14 mouse cellular contexts compared by ENCODE assay signal in the genomic region with DNA sequence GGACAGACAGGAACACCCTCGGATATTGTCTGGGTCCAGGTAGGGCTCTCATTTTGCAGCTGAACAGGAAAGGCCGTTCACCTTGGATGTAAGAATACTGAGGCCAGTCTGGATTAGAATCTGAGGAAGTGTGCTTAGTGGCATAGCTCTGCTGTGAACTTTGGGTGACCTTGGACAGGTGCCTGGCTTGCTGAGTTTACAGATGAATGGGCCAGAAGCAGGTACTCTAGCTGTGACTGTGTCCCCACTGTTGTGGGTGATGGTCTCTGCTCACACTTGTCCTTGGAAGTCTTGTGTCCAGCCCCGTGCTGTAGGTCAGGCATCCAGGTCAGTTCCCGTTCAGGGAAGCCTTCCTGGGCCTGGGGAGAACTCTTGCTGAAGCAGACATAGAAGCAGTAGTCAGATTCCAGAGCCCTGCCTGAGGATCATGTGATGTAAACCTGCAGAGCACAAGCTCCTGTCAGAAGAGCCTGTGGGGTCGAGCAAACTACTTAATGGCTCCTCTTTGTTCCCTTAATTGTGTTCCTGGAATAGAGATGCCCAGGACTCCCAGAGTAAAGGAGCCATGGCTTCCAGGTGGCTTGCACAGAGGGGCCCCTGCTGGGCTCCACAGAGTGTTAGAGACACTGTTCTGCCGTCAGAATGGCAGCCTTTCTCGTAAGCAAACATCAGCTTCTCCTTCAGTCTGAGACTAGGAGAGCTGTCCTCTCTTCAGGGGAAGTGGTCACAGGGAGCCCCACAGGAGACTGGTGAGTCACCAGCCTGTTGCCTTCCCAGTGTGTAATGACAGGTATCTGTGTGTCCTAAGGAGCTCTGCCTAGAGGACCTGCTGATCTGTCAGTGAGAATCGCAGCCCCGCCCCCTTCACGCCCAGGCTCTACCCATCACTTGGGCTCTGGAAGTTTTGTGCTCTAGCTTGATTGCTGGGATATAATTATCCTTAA.
DNase-seq lines count a peak whose midpoint lies in the region; ATAC-seq lines count a peak whose summit lies in the region.
"Had no signal": no experiment of that assay in that cellular context is flagged by ENCODE, and none has a peak within 500 bp of the region (broad histone marks: within the 10 kb centered on the region; RNA-seq: fewer than 3 reads in every experiment).

No protein-coding gene starts in this region.

- H3K27ac ChIP-seq in heart, embryonic 14.5 days (replicated peaks in 1 of 2; ENCODE audit: control insufficient read depth in 1 of 2, insufficient read depth in 1 of 2, low read depth in 2 of 2, low read length in 2 of 2), result no peak overlapping the region
- H3K27ac ChIP-seq: hindbrain, embryonic 13.5 days; liver, embryonic 12.5 days; midbrain, embryonic 10.5 days had no signal

- peak overlapping the region; percentile 40 for H3K9ac ChIP-seq in heart, embryonic 14.5 days (ENCODE audit: low read length)
- H3K9ac ChIP-seq: hindbrain, embryonic 13.5 days; liver, embryonic 12.5 days had no signal

- no peaks in the 10 kb centered on the region for H3K27me3 ChIP-seq in heart, embryonic 14.5 days (ENCODE audit: control insufficient read depth, insufficient read depth, low read length)
- H3K27me3 ChIP-seq: hindbrain, embryonic 13.5 days; liver, embryonic 12.5 days had no signal

- H3K36me3 ChIP-seq in heart, embryonic 14.5 days (ENCODE audit: control insufficient read depth, insufficient read depth, low read length), result peaks cover 40% of the 10 kb centered on the region

- peaks cover 0 to 10% of the 10 kb centered on the region in 2 experiments; a peak in 3 of 4 replicates for H3K4me1 ChIP-seq in heart, embryonic 14.5 days (ENCODE audit: control insufficient read depth in 2 of 2, insufficient read depth in 2 of 2, low read length in 2 of 2)
- H3K4me1 ChIP-seq: midbrain, embryonic 10.5 days had no signal

- no peak for DNase-seq in heart, adult 11 months
- peak; percentile 64 for DNase-seq in 416B (ENCODE audit: low read depth)
- peak; percentile 85 for DNase-seq in R1 (ENCODE audit: low read depth, low spot score)
- DNase-seq in kidney, postnatal 14 days, result peak; percentile 51
- no peak for DNase-seq in urinary bladder, postnatal 25 days (ENCODE audit: low spot score)
- no peak for DNase-seq in left cerebral cortex, postnatal 14 days (ENCODE audit: low spot score in 2 of 2)
- DNase-seq: cerebellum, adult 11-12 months; gastrocnemius, postnatal 36 days; thymus, postnatal 36 days had no signal

- 59% methylated on average over 10 of the region's 10 CpGs for WGBS in heart, embryonic 14.5 days

- H3K9me3 ChIP-seq in heart, embryonic 14.5 days (ENCODE audit: control insufficient read depth, low read length), result no peaks in the 10 kb centered on the region
- H3K9me3 ChIP-seq: hindbrain, embryonic 13.5 days; liver, embryonic 12.5 days; midbrain, embryonic 10.5 days had no signal

- no peak overlapping the region for H3K4me2 ChIP-seq in heart, embryonic 14.5 days (ENCODE audit: low read length)
- H3K4me2 ChIP-seq: hindbrain, embryonic 13.5 days; liver, embryonic 12.5 days had no signal

- ATAC-seq in heart, embryonic 14.5 days (ENCODE audit: insufficient number of reproducible peaks, insufficient read depth, low FRiP score, low read depth), result no peak; the same call in 1 of the 2 replicates
- ATAC-seq in cerebellum, adult (ENCODE audit: insufficient number of reproducible peaks, low FRiP score, low TSS enrichment), result no peak
- ATAC-seq: liver, embryonic 12.5 days had no signal

- no peak overlapping the region for H3K4me3 ChIP-seq in heart, embryonic 14.5 days (ENCODE audit: control insufficient read depth in 1 of 2, insufficient read depth in 1 of 2, low read depth in 1 of 2, low read length in 2 of 2)
- H3K4me3 ChIP-seq: hindbrain, embryonic 13.5 days; liver, embryonic 12.5 days; midbrain, embryonic 10.5 days had no signal

- intact Hi-C loops in left cerebral cortex, postnatal 14 days (cut with DNase I), result loop anchor here (5.0 kb wide), 2 partner anchors 48 to 83 kb away; no protein-coding TSS in a partner anchor

Comparison
In these comparisons a context has a peak if more than half of its experiments do, and no peak if none do; other contexts are left out.
1. DNase-seq: peak in 416B (single experiment), R1 (single experiment) and kidney, postnatal 14 days (single experiment); none in heart, adult 11 months (single experiment), urinary bladder, postnatal 25 days (single experiment) and left cerebral cortex, postnatal 14 days (0 of 2).